Mouse (Mus musculus) ovary, postnatal 14 days (tissue): ENCODE measurements around the gene Zfp981.
"Not testable (repeated sequence)": the region's sequence is repeated elsewhere in the genome, so short reads cannot be mapped to it uniquely, and the experiment has no call there.

ENCODE experiments used
- DNase-seq: peaks from one replicate; pipeline ENCODE4 v3.0.0; 2022; ENCODE audit warnings: low spot score

Zfp981 gene

GRCm38 (mm10) chr4:146485183-146485939 lies 16.5 kb upstream of the Zfp981 start:
- not testable (repeated sequence) for DNase-seq

DNA sequence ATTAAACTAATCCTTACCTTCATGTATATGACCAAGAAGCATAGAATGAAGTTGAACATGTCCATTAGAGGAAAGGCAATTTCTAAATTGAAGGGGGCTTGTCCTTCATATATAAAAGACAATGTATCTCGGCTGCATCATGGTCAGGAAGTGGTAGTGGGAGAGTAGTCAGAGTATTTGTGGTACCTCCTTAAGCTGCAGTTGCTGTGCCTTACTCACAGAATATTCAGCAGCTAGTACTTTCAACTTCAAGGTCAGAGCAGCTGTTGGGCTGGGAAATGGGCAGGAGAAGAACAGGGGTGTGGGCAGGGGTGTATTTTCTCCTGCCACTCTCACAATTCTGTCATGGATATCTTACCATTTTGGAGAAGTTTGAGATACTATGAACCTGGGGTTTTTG lies 15.1 kb upstream of the Zfp981 start:
- not testable (repeated sequence) for DNase-seq

GRCm38 (mm10) chr4:146489196-146489595 lies 12.6 kb upstream of the Zfp981 start:
- not testable (repeated sequence) for DNase-seq

DNA sequence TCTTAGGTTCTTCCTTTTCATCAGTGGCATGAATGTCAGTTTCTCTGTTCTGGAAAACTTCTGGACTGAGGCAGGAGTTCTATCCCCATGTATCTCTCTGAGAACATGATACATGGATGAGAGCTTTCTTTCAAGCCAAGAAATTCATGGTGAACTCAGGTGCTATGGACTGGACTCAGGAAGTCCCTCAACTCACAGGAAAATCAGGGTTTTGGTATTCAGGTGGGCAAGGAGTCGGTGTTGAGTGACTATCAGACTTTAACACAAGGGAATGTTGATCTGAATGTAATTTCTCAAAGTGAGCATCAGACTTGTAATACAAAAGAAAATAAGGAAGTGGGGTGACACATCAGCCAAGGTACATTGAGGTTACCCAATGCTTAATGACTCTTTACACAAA lies 9.8 kb upstream of the Zfp981 start:
- not testable (repeated sequence) for DNase-seq

DNA sequence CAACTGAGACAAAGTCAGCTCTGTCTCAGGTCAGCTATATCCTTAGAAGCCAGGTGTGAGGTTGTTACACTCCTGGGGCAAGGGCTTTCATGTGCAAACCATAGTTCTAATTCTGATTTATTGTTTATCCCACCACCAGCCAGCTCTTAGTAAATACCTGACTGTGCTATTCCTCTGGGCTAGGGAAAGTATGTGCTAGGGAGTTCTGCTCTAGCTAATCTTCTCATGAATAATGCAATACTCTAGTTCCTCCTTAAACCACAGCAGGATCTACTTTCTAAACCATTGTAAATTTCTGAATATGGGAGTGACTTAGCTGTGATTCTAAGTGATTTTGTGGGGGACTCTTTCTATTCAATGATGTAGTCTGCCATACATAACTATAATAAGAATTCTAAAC lies 9.4 kb upstream of the Zfp981 start:
- no peak for DNase-seq

DNA sequence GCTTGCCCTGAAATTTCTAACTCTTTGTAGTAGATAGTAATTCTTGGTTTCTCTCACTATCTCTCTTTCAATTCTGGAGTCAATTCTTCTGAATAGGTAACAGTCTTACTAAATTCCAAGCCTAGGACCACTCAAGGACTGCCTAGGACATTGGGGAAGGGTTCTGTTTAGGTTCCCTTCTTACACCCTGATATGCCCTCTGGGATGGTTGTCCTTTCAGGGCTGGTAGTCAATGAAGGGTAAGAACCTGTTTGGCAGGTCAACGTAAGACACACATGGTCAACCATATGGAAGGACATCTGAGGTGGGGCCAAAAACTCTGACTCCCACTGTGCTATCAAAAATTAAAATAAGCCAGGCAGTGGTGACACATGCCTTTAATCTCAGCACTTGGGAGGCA lies 9.0 kb upstream of the Zfp981 start:
- no peak for DNase-seq

DNA sequence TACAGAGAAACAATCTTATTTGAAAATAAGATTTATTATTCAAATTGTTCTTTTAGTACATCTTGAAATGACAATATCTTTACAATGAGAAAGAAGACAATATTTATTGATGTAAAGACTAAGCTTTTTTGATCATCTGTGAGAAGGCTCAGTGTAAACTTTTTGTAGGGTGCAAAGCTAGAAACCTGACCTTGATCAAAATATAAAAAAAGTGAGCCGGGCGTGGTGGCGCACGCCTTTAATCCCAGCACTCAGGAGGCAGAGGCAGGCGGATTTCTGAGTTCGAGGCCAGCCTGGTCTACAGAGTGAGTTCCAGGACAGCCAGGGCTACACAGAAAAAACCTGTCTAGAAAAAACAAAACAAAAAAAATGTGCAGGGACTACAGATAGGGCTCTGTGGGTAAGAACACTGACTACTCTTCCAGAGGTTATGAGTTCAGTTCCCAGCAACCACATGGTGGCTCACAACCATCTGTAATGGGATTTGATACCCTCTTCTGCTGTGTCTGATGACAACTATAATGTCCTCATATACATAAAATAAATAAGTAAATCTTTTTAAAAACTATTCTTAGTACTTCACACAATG lies 8.4 kb upstream of the Zfp981 start:
- DNase-seq, result not testable (repeated sequence)

- no peak for DNase-seq
Measured at GRCm38 (mm10) chr4:146494980-146495379, 6.8 kb upstream of the Zfp981 start.

DNA sequence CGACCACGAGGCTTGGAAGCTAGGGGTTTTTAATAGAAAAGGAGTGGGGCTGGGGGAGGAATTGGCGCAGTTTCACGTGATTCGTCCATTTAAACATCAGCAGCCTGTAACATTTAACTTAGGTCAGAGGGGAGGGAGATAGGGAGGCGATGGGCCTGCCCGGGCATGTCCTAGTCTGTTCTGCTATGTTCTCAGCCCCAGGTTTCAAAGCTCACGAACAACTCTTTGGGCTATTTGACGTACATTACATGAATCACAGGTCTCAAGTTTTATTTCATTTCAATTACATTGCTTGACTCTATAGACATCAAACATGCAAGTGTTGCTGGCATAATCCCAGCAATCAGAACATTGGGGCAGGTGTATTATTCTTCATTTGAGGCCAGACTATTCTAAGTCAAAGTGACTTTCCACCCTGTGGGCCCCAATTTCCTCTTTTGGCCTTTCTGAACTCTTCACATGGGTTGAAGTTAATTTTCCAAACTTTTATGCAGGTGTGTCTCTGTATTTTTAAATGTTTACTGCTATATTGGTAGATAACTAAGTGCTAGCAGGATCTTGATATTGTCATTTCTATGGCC lies 4.0 kb upstream of the Zfp981 start:
- not testable (repeated sequence) for DNase-seq

DNA sequence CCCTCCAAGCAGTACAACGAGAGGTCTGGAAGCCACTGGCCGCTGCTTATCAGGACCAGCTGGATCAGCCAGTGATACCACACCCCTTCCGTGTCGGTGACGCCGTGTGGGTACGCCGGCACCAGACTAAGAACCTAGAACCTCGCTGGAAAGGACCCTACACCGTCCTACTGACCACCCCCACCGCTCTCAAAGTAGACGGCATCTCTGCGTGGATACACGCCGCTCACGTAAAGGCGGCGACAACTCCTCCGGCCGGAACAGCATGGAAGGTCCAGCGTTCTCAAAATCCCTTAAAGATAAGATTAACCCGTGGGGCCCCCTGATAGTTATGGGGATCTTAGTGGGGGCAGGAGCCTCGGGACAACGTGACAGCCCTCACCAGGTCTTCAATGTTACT lies 7.2 kb downstream of the Zfp981 start:
- DNase-seq, result not testable (repeated sequence)

DNA sequence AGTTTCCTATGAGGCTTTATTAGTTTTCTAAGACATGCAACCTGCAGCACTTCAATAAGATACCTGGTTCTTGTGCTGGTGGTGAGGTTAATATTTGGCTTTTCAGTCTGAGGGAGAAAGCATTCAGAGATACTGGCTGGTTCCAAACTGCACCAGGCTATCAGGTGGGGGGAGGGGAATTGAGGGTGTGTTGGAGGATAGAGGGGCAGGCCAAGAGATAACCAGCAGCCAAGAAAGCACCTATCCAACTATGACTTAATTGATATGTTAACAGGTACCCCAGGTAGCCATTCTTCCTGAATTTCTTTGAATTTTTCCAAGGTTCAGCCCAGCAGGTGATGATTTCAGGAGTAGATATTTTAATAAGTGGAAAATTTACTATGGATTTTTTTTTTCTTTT lies 10.0 kb downstream of the Zfp981 start:
- DNase-seq, result not testable (repeated sequence)

- DNase-seq, result no peak
Measured at GRCm38 (mm10) chr4:146516474-146516873, 14.6 kb downstream of the Zfp981 start.

DNA sequence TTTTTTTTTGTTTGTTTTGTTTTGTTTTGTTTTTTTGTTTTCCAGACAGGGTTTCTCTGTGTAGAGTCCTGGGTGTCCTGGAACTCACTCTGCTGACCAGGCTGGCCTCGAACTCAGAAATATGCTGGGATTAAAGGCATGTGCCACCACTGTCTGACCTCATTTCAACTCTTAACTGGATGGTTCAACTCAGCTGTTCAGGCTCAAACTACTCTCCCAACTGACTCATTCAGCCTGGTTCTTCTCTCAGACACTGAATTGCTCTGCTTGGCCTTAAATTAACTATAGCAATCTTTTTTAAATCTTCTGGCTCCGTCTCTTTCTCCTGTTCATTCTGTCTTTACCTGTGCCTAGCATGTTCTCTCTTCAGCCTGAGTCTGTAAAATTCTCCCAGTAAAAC lies 15.3 kb downstream of the Zfp981 start:
- not testable (repeated sequence) for DNase-seq

DNA sequence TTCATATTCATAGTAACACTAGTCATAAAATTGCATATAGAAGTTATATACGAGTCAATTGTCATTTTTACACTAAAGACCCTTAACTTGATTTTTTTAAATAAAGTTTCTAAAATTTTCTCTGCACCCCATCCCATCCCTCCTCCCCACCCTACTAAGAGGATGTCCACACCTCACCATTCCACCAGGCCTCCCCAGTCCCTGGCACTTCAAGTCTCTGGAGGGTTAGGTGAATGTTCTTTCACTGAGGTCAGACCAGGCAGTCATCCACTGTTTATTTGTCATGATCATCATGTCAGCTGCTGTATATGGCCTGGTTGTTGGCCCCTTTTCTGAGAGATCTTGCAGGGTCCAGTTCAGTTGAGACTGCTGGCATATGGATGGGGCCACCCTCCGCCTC lies 18.9 kb downstream of the Zfp981 start:
- DNase-seq, result no peak

GRCm38 (mm10) chr4:146534574-146534973 lies 32.7 kb downstream of the Zfp981 start:
- DNase-seq, result no peak

- no peak for DNase-seq
Measured at GRCm38 (mm10) chr4:146535883-146536282, 34.1 kb downstream of the Zfp981 start.

DNA sequence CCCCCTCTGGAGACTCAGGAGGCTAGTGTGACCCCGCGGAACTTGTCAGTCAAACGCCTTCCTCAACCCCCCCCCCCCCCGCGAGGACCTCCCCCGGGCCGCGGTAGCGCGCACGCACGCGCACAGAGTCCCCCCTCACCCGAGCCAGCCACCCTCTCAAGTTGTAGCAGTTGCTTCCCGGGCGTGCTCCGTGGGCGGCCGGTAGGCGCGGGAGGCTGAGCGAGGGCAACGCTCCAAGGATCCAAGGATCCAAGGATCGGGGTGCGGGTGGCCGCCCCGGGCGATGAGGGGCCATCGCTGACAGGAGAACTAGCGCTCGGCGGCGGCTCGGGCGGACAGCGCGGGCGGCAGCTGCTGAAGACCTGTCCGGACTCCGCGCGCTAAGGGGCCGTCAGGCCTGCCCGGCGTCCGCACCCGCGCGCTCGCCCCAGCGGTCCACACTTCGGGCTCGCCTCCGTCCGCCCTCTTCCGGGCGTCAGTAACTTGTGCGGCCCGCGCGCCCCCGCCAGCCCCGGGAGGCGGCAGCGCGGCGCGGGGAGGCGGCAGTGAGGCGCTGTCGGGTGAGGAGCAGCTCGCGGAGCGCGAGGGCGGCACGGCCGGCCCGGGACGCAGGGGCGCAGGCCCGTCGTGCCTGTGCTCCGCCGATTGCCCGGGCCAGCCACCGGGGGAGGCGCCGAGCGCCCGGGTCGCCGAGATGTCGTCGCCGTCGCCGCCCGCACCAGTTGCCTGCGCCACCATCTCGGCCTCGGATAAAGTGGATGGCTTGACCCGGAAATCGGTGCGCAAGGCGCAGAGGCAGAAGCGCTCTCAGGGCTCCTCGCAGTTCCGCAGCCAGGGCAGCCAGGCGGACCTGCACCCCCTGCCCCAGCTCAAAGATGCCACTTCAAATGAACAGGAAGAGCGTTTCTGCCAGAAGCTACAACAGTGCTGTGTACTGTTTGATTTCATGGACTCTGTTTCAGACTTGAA lies 78.4 kb downstream of the Zfp981 start:
- not testable (repeated sequence) for DNase-seq
